Comparison of ENCODE assay signal across 9 mouse cellular contexts in the genomic region with DNA sequence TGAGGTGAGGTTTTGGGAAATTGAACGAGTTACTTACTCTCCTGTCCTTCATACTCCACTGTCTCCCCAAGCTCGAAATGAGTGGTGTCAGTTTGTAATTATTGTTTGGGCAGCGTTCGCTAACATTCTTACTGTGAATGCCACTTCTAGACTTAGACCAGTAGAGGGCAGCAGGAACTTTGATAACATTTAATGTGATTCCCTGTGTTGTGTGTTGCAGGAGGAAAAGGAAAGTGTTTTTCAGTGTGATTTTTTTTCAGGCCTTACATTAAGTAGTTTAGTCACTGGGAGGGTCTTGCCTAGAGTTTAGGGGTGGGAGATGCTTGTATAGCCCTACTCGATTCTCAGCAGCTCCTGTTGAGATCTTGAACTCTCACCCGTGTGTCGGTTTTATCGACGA. TPM values are rescaled to one million over a fixed set of nuclear protein-coding genes. Genes with fewer than 3 reads are reported as not detected.
DNase-seq lines count a peak whose midpoint lies in the region; ATAC-seq and TF ChIP-seq lines count a peak whose summit lies in the region.
"Had no signal": no experiment of that assay in that cellular context is flagged by ENCODE, and none has a peak within 500 bp of the region (broad histone marks: within the 10 kb centered on the region; RNA-seq: fewer than 3 reads in every experiment).

No protein-coding gene starts in this region.

- H3K4me3 ChIP-seq in kidney, postnatal 0 days (replicated peaks; ENCODE audit: low read depth, low read length), result no peak overlapping the region
- no peak overlapping the region for H3K4me3 ChIP-seq in kidney, embryonic 15.5 days (replicated peaks)
- H3K4me3 ChIP-seq in liver, postnatal 0 days (ENCODE audit: low read depth, low read length), result no peak overlapping the region
- H3K4me3 ChIP-seq in stomach, embryonic 16.5 days (replicated peaks; ENCODE audit: low read length), result no peak overlapping the region
- H3K4me3 ChIP-seq: embryonic facial prominence, embryonic 13.5 days had no signal

- H3K27me3 ChIP-seq in kidney, postnatal 0 days (ENCODE audit: insufficient read depth, low read length), result no peaks in the 10 kb centered on the region
- H3K27me3 ChIP-seq in kidney, embryonic 15.5 days, result no peaks in the 10 kb centered on the region
- no peaks in the 10 kb centered on the region for H3K27me3 ChIP-seq in liver, postnatal 0 days (ENCODE audit: insufficient read depth, low read length)
- H3K27me3 ChIP-seq in stomach, embryonic 16.5 days (ENCODE audit: control insufficient read depth, insufficient read depth, low read length), result no peaks in the 10 kb centered on the region
- H3K27me3 ChIP-seq: embryonic facial prominence, embryonic 13.5 days had no signal

- TF ChIP-seq EP300 in liver, postnatal 0 days (IDR thresholded peaks at IDR 0.05; ENCODE audit: low read depth), result 0 out of 2 replicates have a peak, but pooled peaks have one; percentile 9

- peak; percentile 94 for DNase-seq in kidney, postnatal 0 days (ENCODE audit: low spot score)
- peak; percentile 61 for DNase-seq in ES-CJ7 (ENCODE audit: low read depth, low spot score)
- DNase-seq in cerebellum, postnatal 10 days, result peak; percentile 44 to 76
- DNase-seq in heart, postnatal 4 days, result peak; percentile 40
- DNase-seq in liver, postnatal 0 days, result no peak
- DNase-seq in testis, postnatal 10 days (ENCODE audit: low spot score), result no peak

- WGBS in kidney, postnatal 0 days, result 34% methylated on average over 9 of the region's 9 CpGs
- WGBS in kidney, embryonic 15.5 days, result 43% methylated on average over 9 of the region's 9 CpGs
- WGBS in liver, postnatal 0 days (ENCODE audit: insufficient replicate concordance), result 47% methylated on average over 9 of the region's 9 CpGs
- 33% methylated on average over 9 of the region's 9 CpGs for WGBS in stomach, embryonic 16.5 days

- ATAC-seq in kidney, postnatal 0 days (replicated peaks; ENCODE audit: low FRiP score, low read depth), result 0 out of 2 replicates have a peak, but pooled peaks have one; percentile 19
- no peak for ATAC-seq in kidney, embryonic 15.5 days (replicated peaks; ENCODE audit: low FRiP score)
- ATAC-seq in liver, postnatal 0 days, result no peak
- peak; percentile 23; the same call in 1 of the 2 replicates for ATAC-seq in stomach, embryonic 16.5 days (ENCODE audit: insufficient read depth, low FRiP score)

- 0 out of 2 replicates have a peak, but pooled peaks cover 8% of the 10 kb centered on the region for H3K4me1 ChIP-seq in kidney, postnatal 0 days (replicated peaks; ENCODE audit: insufficient read depth, low read length)
- peaks cover 31% of the 10 kb centered on the region for H3K4me1 ChIP-seq in kidney, embryonic 15.5 days
- H3K4me1 ChIP-seq in liver, postnatal 0 days (ENCODE audit: insufficient read depth), result peaks cover 16% of the 10 kb centered on the region
- H3K4me1 ChIP-seq in stomach, embryonic 16.5 days (ENCODE audit: control insufficient read depth, insufficient read depth, low read length), result peaks cover 26% of the 10 kb centered on the region

- H3K4me2 ChIP-seq in kidney, postnatal 0 days (ENCODE audit: low read length), result no peak overlapping the region
- no peak overlapping the region for H3K4me2 ChIP-seq in kidney, embryonic 15.5 days
- no peak overlapping the region for H3K4me2 ChIP-seq in liver, postnatal 0 days (ENCODE audit: low read depth, low read length)
- H3K4me2 ChIP-seq in stomach, embryonic 16.5 days (ENCODE audit: low read depth, low read length), result no peak overlapping the region
- H3K4me2 ChIP-seq: embryonic facial prominence, embryonic 13.5 days had no signal

- TF ChIP-seq CTCF in kidney, postnatal 0 days (IDR thresholded peaks at IDR 0.05; ENCODE audit: low read depth), result peak; percentile 97
- peak; percentile 93 for TF ChIP-seq CTCF in liver, postnatal 0 days (IDR thresholded peaks at IDR 0.05; ENCODE audit: low read depth)

- no peak overlapping the region for H3K27ac ChIP-seq in kidney, postnatal 0 days
- H3K27ac ChIP-seq in kidney, embryonic 15.5 days, result no peak overlapping the region
- H3K27ac ChIP-seq in liver, postnatal 0 days (ENCODE audit: low read depth), result no peak overlapping the region
- 0 out of 2 replicates have a peak overlapping the region, but pooled peaks have one; percentile 7 for H3K27ac ChIP-seq in stomach, embryonic 16.5 days (ENCODE audit: low read length)
- H3K27ac ChIP-seq: embryonic facial prominence, embryonic 13.5 days had no signal

- no peaks in the 10 kb centered on the region for H3K36me3 ChIP-seq in kidney, postnatal 0 days (ENCODE audit: insufficient read depth, low read length)
- no peaks in the 10 kb centered on the region for H3K36me3 ChIP-seq in kidney, embryonic 15.5 days
- no peaks in the 10 kb centered on the region for H3K36me3 ChIP-seq in liver, postnatal 0 days (replicated peaks; ENCODE audit: insufficient read depth, low read length)
- no peaks in the 10 kb centered on the region for H3K36me3 ChIP-seq in stomach, embryonic 16.5 days (ENCODE audit: control insufficient read depth, insufficient read depth, low read length)
- H3K36me3 ChIP-seq: embryonic facial prominence, embryonic 13.5 days had no signal

- no peak overlapping the region for H3K9ac ChIP-seq in kidney, postnatal 0 days (ENCODE audit: low read depth, low read length)
- no peak overlapping the region for H3K9ac ChIP-seq in kidney, embryonic 15.5 days
- H3K9ac ChIP-seq in liver, postnatal 0 days (replicated peaks), result 0 out of 2 replicates have a peak overlapping the region, but pooled peaks have one; percentile 9
- peak overlapping the region; percentile 44 for H3K9ac ChIP-seq in stomach, embryonic 16.5 days (ENCODE audit: low read length)
- H3K9ac ChIP-seq: embryonic facial prominence, embryonic 13.5 days had no signal

- H3K9me3 ChIP-seq in kidney, postnatal 0 days (replicated peaks; ENCODE audit: low read length), result no peaks in the 10 kb centered on the region
- H3K9me3 ChIP-seq in kidney, embryonic 15.5 days (replicated peaks), result no peaks in the 10 kb centered on the region
- H3K9me3 ChIP-seq in liver, postnatal 0 days (ENCODE audit: low read length), result no peaks in the 10 kb centered on the region
- H3K9me3 ChIP-seq in stomach, embryonic 16.5 days (replicated peaks; ENCODE audit: control insufficient read depth, low read length), result no peaks in the 10 kb centered on the region
- H3K9me3 ChIP-seq: embryonic facial prominence, embryonic 13.5 days had no signal

RNA-seq across cellular contexts. Expression of a gene that starts 3.5 kb away (rescaled TPM):
- 7.4 and 9.3 TPM in 2 replicates for polyA plus RNA-seq in kidney, postnatal 0 days (2015; fragmentation: Nextera tagmentation; extraction: Ambion mirVana)
- polyA plus RNA-seq in kidney, embryonic 15.5 days (2015; fragmentation: Nextera tagmentation; extraction: Ambion mirVana), result 5.2 and 5.9 TPM in 2 replicates
- total RNA-seq in heart, postnatal 4 days (2021), result 10 to 100 TPM in 1 of 2 experiments, 1 to 10 TPM in 1; 7.0 to 10.5 TPM
- polyA plus RNA-seq in liver, postnatal 0 days (2015; fragmentation: Nextera tagmentation; extraction: Ambion mirVana), result 10.6 and 11.1 TPM in 2 replicates
- polyA plus RNA-seq in stomach, embryonic 16.5 days (2015; fragmentation: Nextera tagmentation; extraction: Ambion mirVana), result 6.9 and 7.9 TPM in 2 replicates

RNA-seq across cellular contexts. Expression of a gene that starts 14.6 kb away (rescaled TPM):
- polyA plus RNA-seq in kidney, postnatal 0 days (2015; fragmentation: Nextera tagmentation; extraction: Ambion mirVana), result 605 and 626 TPM in 2 replicates
- 210 and 216 TPM in 2 replicates for polyA plus RNA-seq in kidney, embryonic 15.5 days (2015; fragmentation: Nextera tagmentation; extraction: Ambion mirVana)
- 100 to 1,000 TPM; 188 to 201 TPM for total RNA-seq in heart, postnatal 4 days (2021)
- 4.5 and 6.2 TPM in 2 replicates for polyA plus RNA-seq in liver, postnatal 0 days (2015; fragmentation: Nextera tagmentation; extraction: Ambion mirVana)
- polyA plus RNA-seq in stomach, embryonic 16.5 days (2015; fragmentation: Nextera tagmentation; extraction: Ambion mirVana), result 224 and 245 TPM in 2 replicates

RNA-seq across cellular contexts. Expression of a gene that starts 25.8 kb away (rescaled TPM):
- 2.1 TPM in 2 replicates for polyA plus RNA-seq in kidney, postnatal 0 days (2015; fragmentation: Nextera tagmentation; extraction: Ambion mirVana)
- polyA plus RNA-seq in kidney, embryonic 15.5 days (2015; fragmentation: Nextera tagmentation; extraction: Ambion mirVana), result 1.7 and 2.3 TPM in 2 replicates
- under 1 TPM in 1 of 2 experiments, not detected in 1; 0.20 TPM for total RNA-seq in heart, postnatal 4 days (2021)
- polyA plus RNA-seq in liver, postnatal 0 days (2015; fragmentation: Nextera tagmentation; extraction: Ambion mirVana), result not detected in 2 replicates
- 1.2 and 2.2 TPM in 2 replicates for polyA plus RNA-seq in stomach, embryonic 16.5 days (2015; fragmentation: Nextera tagmentation; extraction: Ambion mirVana)

RNA-seq across cellular contexts. Expression of a gene that starts 33.0 kb away (rescaled TPM):
- polyA plus RNA-seq in kidney, postnatal 0 days (2015; fragmentation: Nextera tagmentation; extraction: Ambion mirVana), result 76.4 and 82.9 TPM in 2 replicates
- 112 and 120 TPM in 2 replicates for polyA plus RNA-seq in kidney, embryonic 15.5 days (2015; fragmentation: Nextera tagmentation; extraction: Ambion mirVana)
- total RNA-seq in heart, postnatal 4 days (2021), result 10 to 100 TPM; 89.9 to 90.8 TPM
- 32.8 and 33.8 TPM in 2 replicates for polyA plus RNA-seq in liver, postnatal 0 days (2015; fragmentation: Nextera tagmentation; extraction: Ambion mirVana)
- polyA plus RNA-seq in stomach, embryonic 16.5 days (2015; fragmentation: Nextera tagmentation; extraction: Ambion mirVana), result 85.0 and 90.8 TPM in 2 replicates

RNA-seq across cellular contexts. Expression of a gene that starts 33.6 kb away (rescaled TPM):
- 1.6 and 2.1 TPM in 2 replicates for polyA plus RNA-seq in kidney, postnatal 0 days (2015; fragmentation: Nextera tagmentation; extraction: Ambion mirVana)
- 2.1 and 2.8 TPM in 2 replicates for polyA plus RNA-seq in kidney, embryonic 15.5 days (2015; fragmentation: Nextera tagmentation; extraction: Ambion mirVana)
- total RNA-seq in heart, postnatal 4 days (2021), result 1 to 10 TPM; 2.1 to 2.5 TPM
- 0.44 and 0.99 TPM in 2 replicates for polyA plus RNA-seq in liver, postnatal 0 days (2015; fragmentation: Nextera tagmentation; extraction: Ambion mirVana)
- 0.46 and 2.6 TPM in 2 replicates for polyA plus RNA-seq in stomach, embryonic 16.5 days (2015; fragmentation: Nextera tagmentation; extraction: Ambion mirVana)

Comparison
In these comparisons a context has a peak if more than half of its experiments do, and no peak if none do; other contexts are left out.
1. ATAC-seq: peak in kidney, postnatal 0 days (single experiment) and stomach, embryonic 16.5 days (single experiment); none in kidney, embryonic 15.5 days (single experiment) and liver, postnatal 0 days (single experiment).
2. DNase-seq: peak in kidney, postnatal 0 days (single experiment), ES-CJ7 (single experiment), cerebellum, postnatal 10 days (2 of 2) and heart, postnatal 4 days (single experiment); none in liver, postnatal 0 days (single experiment) and testis, postnatal 10 days (single experiment).
3. H3K9ac ChIP-seq: peak in liver, postnatal 0 days (single experiment) and stomach, embryonic 16.5 days (single experiment); none in kidney, postnatal 0 days (single experiment) and kidney, embryonic 15.5 days (single experiment).
4. RNA of a gene that starts 14.6 kb away (polyA plus RNA-seq): 605 to 626 TPM in kidney, postnatal 0 days, 224 to 245 TPM in stomach, embryonic 16.5 days and 210 to 216 TPM in kidney, embryonic 15.5 days; 4.5 to 6.2 TPM in liver, postnatal 0 days; every median in the first group is over 10 times any median in the second.